Mouse (Mus musculus): Measurements from ENCODE around the gene Gm10322.

Gm10322 gene

GRCm38 (mm10) chr10:59602891-59603290 is 13.0 kb upstream of the Gm10322 start:
- peak; percentile 52 to 61 for DNase-seq

- DNase-seq: no peak
These were observed 12.0 kb upstream of the Gm10322 start for GRCm38 (mm10) chr10:59603843-59604242.

- no peak for DNase-seq
These were observed 10.9 kb upstream of the Gm10322 start for GRCm38 (mm10) chr10:59604879-59605464.

- no peak for DNase-seq
These were observed 2.6 kb upstream of the Gm10322 start for GRCm38 (mm10) chr10:59613276-59613675.

GRCm38 (mm10) chr10:59614141-59614540 is 1.7 kb upstream of the Gm10322 start:
- DNase-seq: peak; percentile 63 to 65

- DNase-seq: peak in 1 of 2 experiments; percentile 48
These were observed 452 bp upstream of the Gm10322 start for GRCm38 (mm10) chr10:59615411-59615810.

- DNase-seq: peak; percentile 97 to 98
These were observed 659 bp downstream of the Gm10322 start, which contains the start of gene Mcu for GRCm38 (mm10) chr10:59616522-59616921. Gene Mcu, minus strand, starts transcription at chr10:59616692.

GRCm38 (mm10) chr10:59617776-59618175 is 1.9 kb downstream of the Gm10322 start:
- DNase-seq: no peak

GRCm38 (mm10) chr10:59621355-59621754 is 5.5 kb downstream of the Gm10322 start:
- no peak for DNase-seq

- DNase-seq: peak; percentile 59 to 61
These were observed 7.6 kb downstream of the Gm10322 start for GRCm38 (mm10) chr10:59623496-59623895.

- DNase-seq: no peak
These were observed 13.0 kb downstream of the Gm10322 start for GRCm38 (mm10) chr10:59628641-59629505.

GRCm38 (mm10) chr10:59629506-59629782 is 13.6 kb downstream of the Gm10322 start:
- no peak for DNase-seq

GRCm38 (mm10) chr10:59636048-59636447 is 20.2 kb downstream of the Gm10322 start:
- no peak for DNase-seq

GRCm38 (mm10) chr10:59636751-59637533 is 21.1 kb downstream of the Gm10322 start:
- DNase-seq: no peak

GRCm38 (mm10) chr10:59637596-59638124 is 21.8 kb downstream of the Gm10322 start:
- DNase-seq: no peak

GRCm38 (mm10) chr10:59638576-59638975 is 22.7 kb downstream of the Gm10322 start:
- no peak for DNase-seq

GRCm38 (mm10) chr10:59642659-59643377 is 27.0 kb downstream of the Gm10322 start:
- DNase-seq: no peak

GRCm38 (mm10) chr10:59643645-59644044 is 27.8 kb downstream of the Gm10322 start:
- no peak for DNase-seq

GRCm38 (mm10) chr10:59644710-59645109 is 28.8 kb downstream of the Gm10322 start:
- DNase-seq: no peak

GRCm38 (mm10) chr10:59645153-59645552 is 29.3 kb downstream of the Gm10322 start:
- no peak for DNase-seq

GRCm38 (mm10) chr10:59646821-59647378 is 31.0 kb downstream of the Gm10322 start:
- no peak for DNase-seq

- DNase-seq: no peak
These were observed 40.9 kb downstream of the Gm10322 start for GRCm38 (mm10) chr10:59656799-59657198.
